Mouse (Mus musculus) naive thymus-derived CD4-positive, alpha-beta T cell, adult 2 months (primary cell): ENCODE measurements around the gene Krtap5-2.
A peak's percentile ranks its signal among the peaks of the same experiment; 100 is the strongest.
"Not testable (repeated sequence)": the region's sequence is repeated elsewhere in the genome, so short reads cannot be mapped to it uniquely, and the experiment has no call there.

Experiments used
- DNase-seq: peaks from one replicate; pipeline ENCODE4 v3.0.0-alpha.2; 2011; ENCODE audit warnings: low read depth

Krtap5-2 gene

DNA sequence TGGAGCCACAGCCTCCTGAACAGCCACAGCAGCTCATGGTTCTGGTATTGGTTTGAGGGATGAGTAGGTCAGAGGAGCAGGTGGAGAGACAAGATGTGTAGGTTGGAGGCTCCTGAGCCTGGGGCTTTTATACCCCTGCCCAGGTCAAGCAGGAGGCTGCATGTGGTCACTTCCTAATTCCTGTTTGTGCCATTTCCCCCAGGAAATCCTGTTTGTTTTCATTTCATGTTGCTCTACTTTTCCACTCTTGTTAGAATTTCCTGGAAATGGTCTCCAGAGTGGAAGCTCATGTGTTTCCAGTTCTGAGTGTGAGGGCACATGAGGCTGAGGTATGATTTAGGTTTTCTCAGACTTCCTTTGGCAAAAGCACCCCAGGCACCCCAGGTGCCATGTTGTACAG, at the start of gene Krtap5-2:
Krtap5-2 (minus strand) TSS at position 101 of the 400 bp plus-strand sequence.
- DNase-seq = not testable (repeated sequence)

DNA sequence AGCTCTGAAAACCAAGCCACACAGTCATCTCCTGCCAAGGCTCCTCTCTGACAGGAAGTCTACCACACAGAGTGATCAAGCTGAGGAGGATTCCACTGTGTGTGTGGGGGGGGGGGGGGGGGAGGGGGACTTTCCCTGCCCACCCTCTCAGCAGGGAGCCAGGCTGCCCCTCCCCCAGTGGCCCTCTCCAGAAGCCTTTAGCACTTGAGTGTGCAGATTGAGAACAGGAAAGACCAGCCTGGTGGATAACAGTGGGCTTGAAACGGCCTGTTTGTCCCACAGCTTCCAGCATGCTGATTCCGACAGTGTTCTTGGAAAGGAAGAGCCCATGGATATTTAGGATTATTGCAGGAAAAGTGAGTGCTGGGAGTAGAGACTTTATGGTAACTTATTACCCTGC, 48.7 kb upstream of the Krtap5-2 start:
- DNase-seq = no peak

DNA sequence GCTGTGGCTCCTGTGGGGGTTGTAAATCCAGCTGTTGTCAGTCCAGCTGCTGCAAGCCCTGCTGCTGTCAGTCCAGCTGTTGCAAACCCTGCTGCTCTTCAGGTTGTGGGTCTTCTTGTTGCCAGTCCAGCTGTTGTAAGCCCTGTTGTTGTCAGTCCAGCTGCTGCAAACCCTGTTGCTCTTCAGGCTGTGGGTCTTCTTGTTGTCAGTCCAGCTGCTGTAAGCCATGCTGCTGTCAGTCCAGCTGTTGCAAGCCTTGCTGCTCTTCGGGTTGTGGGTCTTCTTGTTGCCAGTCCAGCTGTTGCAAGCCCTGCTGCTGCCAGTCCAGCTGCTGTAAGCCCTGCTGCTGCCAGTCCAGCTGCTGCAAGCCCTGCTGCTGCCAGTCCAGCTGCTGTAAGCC, 36.3 kb upstream of the Krtap5-2 start:
- DNase-seq = not testable (repeated sequence)

GRCm38 (mm10) chr7:142211559-142211958, 35.8 kb upstream of the Krtap5-2 start, which contains the start of gene Gm7579:
TSS of gene Gm7579 (plus strand) at chr7:142211859.
- DNase-seq = no peak

GRCm38 (mm10) chr7:142206891-142207290, 31.1 kb upstream of the Krtap5-2 start:
- not testable (repeated sequence) for DNase-seq

DNA sequence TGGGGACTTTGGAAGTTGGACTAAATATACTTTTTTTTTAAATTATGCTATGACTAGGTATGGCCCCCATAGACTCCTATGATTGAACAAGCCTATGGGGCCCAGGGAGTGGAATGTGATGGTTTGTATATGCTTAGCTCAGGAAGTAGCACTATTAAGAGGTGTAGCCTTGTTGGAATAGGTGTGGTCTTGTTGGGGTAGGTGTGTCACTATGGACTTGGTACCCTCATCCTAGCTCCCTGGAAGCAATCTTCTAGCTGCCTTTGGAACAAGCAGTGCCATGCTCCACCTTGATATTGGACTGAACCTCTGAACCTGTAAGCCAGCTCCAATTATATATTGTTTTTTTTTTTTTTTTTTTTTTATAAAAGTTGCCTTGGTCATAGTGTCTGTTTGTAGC, 29.7 kb upstream of the Krtap5-2 start:
- no peak for DNase-seq

- DNase-seq = no peak
Measured at GRCm38 (mm10) chr7:142201064-142201463, 25.3 kb upstream of the Krtap5-2 start, which contains the start of gene Krtap5-3. TSS of gene Krtap5-3 (plus strand) at chr7:142201364.

GRCm38 (mm10) chr7:142198748-142199147, 22.9 kb upstream of the Krtap5-2 start:
- DNase-seq = no peak

DNA sequence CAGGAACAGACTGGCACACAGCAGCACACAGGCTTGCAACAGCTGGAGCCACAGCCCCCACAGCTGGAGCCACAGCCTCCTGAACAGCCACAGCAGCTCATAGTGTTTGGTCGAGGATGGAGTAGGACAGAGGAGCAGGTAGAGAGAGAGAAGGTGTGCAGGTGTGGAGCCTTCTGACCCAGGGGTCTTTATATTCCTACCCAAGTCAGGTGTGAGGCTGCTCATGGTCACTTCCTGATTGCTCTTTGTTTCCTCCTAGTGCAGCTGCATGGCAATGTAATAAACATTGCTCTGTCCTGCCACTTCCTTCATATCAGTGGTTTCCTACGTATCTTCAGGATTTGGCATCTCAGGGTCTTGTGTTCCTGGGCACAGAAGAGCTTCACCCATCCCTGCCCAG, 14.5 kb upstream of the Krtap5-2 start, which contains the start of gene Gm10153:
Gm10153 (minus strand) TSS at position 101 of the 400 bp plus-strand sequence.
- no peak for DNase-seq

- no peak for DNase-seq
Measured at GRCm38 (mm10) chr7:142188156-142188555, 12.4 kb upstream of the Krtap5-2 start.

DNA sequence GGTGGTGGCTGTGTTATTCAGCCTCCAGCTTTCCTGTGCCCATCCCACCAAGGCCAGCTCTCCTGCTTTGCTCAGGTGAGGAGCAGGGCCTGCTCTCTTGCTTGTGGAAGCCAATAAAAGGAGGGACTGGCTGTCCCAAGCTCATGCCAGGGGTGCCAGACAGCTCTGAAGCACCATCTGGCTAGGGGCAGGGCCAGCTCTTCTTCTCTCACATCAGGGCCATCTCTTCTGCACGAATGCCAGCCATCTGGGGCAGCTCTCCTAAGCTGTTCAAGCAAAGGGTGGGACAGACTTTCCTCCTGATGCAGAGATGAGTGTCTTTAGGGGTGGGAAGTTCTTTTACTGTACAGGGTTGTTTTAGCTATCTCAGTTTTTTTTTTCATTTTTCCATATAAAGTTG, 5.2 kb upstream of the Krtap5-2 start:
- DNase-seq = no peak

GRCm38 (mm10) chr7:142178685-142179084, 2.9 kb upstream of the Krtap5-2 start:
- no peak for DNase-seq

GRCm38 (mm10) chr7:142169836-142170235, 6.0 kb downstream of the Krtap5-2 start:
- peak; percentile 16 for DNase-seq

- not testable (repeated sequence) for DNase-seq
Measured at GRCm38 (mm10) chr7:142165639-142166038, 10.2 kb downstream of the Krtap5-2 start, which contains the start of gene Gm4553. TSS of gene Gm4553 (minus strand) at chr7:142165739.

GRCm38 (mm10) chr7:142159366-142159765, 16.4 kb downstream of the Krtap5-2 start:
- DNase-seq = no peak

DNA sequence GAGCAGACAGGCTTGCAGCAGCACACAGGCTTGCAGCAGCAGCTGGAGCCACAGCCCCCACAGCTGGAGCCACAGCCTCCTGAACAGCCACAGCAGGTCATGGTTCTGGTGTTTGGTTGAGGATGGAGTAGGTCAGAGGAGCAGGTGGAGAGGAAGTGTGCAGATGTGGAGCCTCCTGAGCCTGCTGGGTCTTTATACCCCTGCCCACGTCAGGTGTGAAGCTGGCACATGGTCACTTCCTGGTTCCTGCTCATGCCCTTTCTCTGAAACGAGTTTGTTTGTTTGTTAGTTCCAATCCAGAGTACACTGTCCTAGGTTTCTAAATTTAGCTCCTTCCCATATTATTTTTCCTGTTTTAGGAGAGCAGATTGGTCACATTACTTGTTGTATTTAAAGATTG, 18.8 kb downstream of the Krtap5-2 start, which contains the start of gene Gm29735:
Gm29735 (minus strand) TSS at position 101 of the 400 bp plus-strand sequence.
- DNase-seq = not testable (repeated sequence)

DNA sequence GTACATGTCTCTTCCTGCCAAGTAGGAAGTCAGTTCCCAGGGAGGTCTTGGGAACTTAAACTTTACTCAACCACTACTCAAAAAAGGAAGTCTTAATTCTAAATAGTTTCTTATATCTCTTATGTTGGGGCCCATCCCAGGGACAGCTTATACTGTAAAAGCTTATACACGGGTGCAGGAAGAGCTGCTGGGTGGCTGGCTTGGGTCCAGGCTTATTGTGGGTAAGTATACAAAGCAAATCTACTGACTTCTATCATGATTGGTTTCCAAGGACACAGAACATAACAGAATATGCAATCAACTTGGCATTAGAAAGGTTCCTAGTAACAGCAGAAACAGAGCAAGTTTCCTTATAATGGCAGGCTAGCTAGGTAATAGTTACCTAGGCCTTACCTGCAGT, 20.5 kb downstream of the Krtap5-2 start:
- DNase-seq = no peak

DNA sequence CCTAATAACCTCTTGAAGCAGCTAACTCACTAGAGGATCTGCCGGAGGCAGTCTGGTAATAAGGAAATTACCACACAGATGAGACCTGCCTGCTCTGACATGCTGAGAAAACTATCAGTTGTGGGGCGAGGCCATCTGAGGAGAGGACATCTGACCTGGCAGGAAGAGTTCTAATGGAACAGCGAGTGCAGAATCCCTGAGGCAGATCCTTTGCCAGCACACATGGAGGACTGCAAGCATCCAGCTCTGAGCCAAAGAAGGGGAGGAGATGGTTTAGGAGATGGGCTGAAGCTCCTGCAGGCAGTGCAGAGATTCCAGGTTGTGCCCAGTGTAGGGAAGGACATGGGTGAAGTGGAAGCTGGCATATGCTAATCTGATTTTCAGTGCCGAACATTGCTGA, 23.6 kb downstream of the Krtap5-2 start:
- DNase-seq = no peak

DNA sequence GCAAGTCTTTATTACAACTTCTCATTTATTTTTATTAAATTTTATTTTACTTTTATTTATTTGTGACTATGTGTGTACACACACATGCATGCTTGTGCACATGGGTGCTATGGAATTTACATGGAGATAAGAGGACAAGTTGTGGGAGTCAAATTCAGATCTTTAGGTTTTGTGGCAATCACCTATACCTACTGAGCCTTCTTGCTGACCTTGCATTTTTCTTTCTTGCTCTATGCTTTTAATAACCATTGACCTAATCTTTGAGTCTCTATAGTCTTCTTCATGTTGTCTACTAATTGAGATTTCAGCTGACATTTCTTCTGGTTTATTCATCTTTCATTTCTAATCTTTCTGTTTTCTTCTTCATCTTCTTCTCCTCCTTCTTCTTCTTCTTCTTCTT, 27.2 kb downstream of the Krtap5-2 start:
- no peak for DNase-seq

- peak; percentile 54 for DNase-seq
Measured at GRCm38 (mm10) chr7:142146033-142146432, 29.8 kb downstream of the Krtap5-2 start.

- DNase-seq = no peak
Measured at GRCm38 (mm10) chr7:142145413-142145940, 30.3 kb downstream of the Krtap5-2 start.

DNA sequence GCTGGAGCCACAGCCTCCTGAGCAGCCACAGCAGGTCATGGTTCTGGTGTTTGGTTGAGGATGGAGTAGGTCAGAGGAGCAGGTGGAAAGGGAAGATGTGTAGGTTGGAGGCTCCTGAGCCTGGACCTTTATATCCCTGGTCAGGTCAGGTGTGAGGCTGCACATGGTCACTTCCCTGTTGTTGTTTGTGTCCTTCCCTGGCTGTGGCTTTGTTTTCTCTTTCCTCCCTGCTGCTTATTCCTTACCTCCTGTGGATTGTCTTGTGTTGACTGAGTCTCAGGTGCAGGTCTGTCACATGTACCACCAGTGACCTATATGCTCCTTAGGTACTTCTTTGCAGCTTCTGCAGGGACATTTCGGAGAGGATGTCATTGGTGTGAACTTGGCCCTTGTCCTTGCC, 31.3 kb downstream of the Krtap5-2 start, which contains the start of gene Gm45337:
Gm45337 (minus strand) TSS at position 101 of the 400 bp plus-strand sequence.
- no peak for DNase-seq

DNA sequence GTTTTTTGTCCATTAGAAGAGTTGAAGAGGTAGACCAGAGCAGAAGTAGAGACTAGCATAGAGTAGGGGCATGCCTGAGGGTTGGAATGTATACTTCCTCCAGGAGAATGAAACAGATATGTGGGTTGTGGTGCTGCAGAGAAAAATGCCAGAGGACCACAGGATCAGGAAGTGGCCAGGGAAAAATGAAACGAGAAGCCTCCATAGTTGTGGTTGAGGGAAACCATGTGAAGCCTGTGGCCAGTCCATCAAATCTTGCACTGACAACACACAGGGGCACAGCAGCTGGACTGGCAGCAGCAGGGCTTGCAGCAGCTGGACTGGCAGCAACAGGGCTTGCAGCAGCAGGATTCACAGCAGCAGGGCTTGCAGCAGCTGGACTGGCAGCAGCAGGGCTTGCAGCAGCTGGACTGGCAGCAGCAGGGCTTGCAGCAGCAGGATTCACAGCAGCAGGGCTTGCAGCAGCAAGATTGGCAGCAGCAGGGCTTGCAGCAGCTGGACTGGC, 32.2 kb downstream of the Krtap5-2 start:
- not testable (repeated sequence) for DNase-seq

DNA sequence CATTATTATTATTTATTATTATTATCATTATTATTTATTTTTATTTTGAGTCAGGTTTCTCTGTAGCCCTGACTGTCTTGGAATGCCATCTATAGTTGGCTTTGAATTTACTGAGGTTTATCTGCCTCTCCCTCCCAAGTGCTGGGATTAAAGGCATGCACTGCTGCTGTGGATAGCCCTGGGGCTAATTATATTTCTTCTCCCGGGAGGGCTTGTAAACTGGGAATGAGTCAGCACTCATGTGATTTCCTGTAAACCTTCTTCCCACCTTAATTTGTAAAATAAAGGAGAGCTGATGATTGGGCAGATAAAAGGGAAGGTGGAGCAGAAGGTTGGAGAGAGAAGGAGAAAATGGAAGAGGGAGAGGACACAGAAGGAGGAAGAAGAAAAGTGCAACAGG, 35.1 kb downstream of the Krtap5-2 start:
- no peak for DNase-seq
